Mouse (Mus musculus) thymus, adult 2 months (tissue): ENCODE measurements at regions not wholly inside any gene's neighbourhood (a gene's known extent, or its start where the extent isn't known, plus 50 kb on each side); places are given as distances from the start of the nearest gene placed in this dataset.

ENCODE experiments used
- CTCF ChIP-seq: fragments of 200-500 bp; IDR thresholded peaks from 2 replicates; pipeline ENCODE4 v1.5.1; 2012; ENCODE audit warnings: mild to moderate bottlenecking, control low read depth, low read length, moderate library complexity, borderline replicate concordance; ENCODE audit not compliant: control insufficient read depth, poor library complexity, insufficient read depth; ENCODE audit errors: extremely low read depth
- POLR2A ChIP-seq: fragments of 200-500 bp; IDR thresholded peaks from 2 replicates; pipeline ENCODE4 v1.6.1; 2012; ENCODE audit warnings: mild to moderate bottlenecking, low read length, control low read depth, moderate library complexity; ENCODE audit not compliant: control insufficient read depth, poor library complexity, insufficient read depth; ENCODE audit errors: extremely low read depth

DNA sequence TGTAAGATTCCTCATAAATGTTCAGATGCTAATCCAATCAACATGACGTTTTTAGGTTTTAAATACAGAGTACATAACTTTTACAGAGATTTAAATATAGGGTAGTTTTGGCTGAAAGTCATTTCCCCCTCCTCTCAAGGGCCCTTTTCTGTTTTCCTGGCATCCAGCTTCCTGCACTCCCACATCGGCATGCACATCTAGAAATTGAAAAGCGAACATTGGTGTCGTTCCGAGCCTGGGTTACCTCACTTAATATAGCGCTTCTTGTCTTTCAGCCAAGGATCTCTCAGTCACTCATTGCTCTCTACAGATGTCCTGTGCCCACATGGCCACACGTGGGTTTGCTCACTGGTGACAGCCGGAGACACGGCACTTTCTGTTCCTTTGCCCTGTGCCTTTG is 572.7 kb downstream of the Vrk1 start:
- TF ChIP-seq CTCF (no peak), POLR2A (no peak)
